Mouse (Mus musculus) neutrophil, adult 65 days (primary cell): ENCODE measurements around the gene Olfr469. TPM values are rescaled to one million over a fixed set of nuclear protein-coding genes. Genes with fewer than 3 reads are reported as not detected.

ENCODE experiments used
- total RNA-seq: library from RNA; stranded (reverse); gene quantifications from 2 replicates; pipeline ENCODE4 v1.2.4, GENCODE M21; 2023

Olfr469 gene
- not detected in 2 replicates for total RNA-seq

GRCm38 (mm10) chr7:107825441-107825840 lies at the start of gene Olfr469:
Olfr469 (minus strand) TSS chr7:107825541.

GRCm38 (mm10) chr7:107847390-107847789 lies 22.0 kb upstream of the Olfr469 start, which contains the start of gene Olfr470:
Olfr470 (minus strand) TSS chr7:107847490.

GRCm38 (mm10) chr7:107811963-107812362 lies 13.4 kb downstream of the Olfr469 start, which contains the start of gene Olfr467:
Olfr467 (plus strand) TSS chr7:107812263.

GRCm38 (mm10) chr7:107801108-107801507 lies 24.2 kb downstream of the Olfr469 start, which contains the start of gene Ovch2:
Ovch2 (minus strand) TSS chr7:107801208.

Other genes with a start within 250 kb of the Olfr469 start
- gene Ppfibp2, start 230.3 kb downstream of the Olfr469 start, total RNA-seq, result 9.3 and 12.3 TPM in 2 replicates
- gene 5330417H12Rik, start 200.4 kb downstream of the Olfr469 start, total RNA-seq, result not detected in 2 replicates
- gene Cyb5r2, start 67.5 kb downstream of the Olfr469 start, total RNA-seq, result not detected in 2 replicates
- gene Ovch2, start 24.3 kb downstream of the Olfr469 start, total RNA-seq, result not detected in 2 replicates
- gene Olfr467, start 13.3 kb downstream of the Olfr469 start, total RNA-seq, result not detected in 2 replicates
- not detected in 2 replicates for gene Olfr470, start 21.9 kb upstream of the Olfr469 start, total RNA-seq
- gene Olfr472, start 72.4 kb upstream of the Olfr469 start, total RNA-seq, result not detected in 2 replicates
- not detected in 2 replicates for gene Olfr473, start 104.9 kb upstream of the Olfr469 start, total RNA-seq
- not detected in 2 replicates for gene Olfr474, start 129.1 kb upstream of the Olfr469 start, total RNA-seq
- not detected in 2 replicates for gene Olfr476, start 139.3 kb upstream of the Olfr469 start, total RNA-seq
- not detected in 2 replicates for gene Olfr477, start 161.2 kb upstream of the Olfr469 start, total RNA-seq
- not detected in 2 replicates for gene Olfr478, start 208.4 kb upstream of the Olfr469 start, total RNA-seq
- not detected in 2 replicates for gene Olfr479, start 225.2 kb upstream of the Olfr469 start, total RNA-seq
- not detected in 2 replicates for gene Olfr480, start 241.8 kb upstream of the Olfr469 start, total RNA-seq